Mouse (Mus musculus): Measurements from ENCODE around the gene Rdh1.
A peak's percentile ranks its signal among the peaks of the same experiment; 100 is the strongest.

DNA sequence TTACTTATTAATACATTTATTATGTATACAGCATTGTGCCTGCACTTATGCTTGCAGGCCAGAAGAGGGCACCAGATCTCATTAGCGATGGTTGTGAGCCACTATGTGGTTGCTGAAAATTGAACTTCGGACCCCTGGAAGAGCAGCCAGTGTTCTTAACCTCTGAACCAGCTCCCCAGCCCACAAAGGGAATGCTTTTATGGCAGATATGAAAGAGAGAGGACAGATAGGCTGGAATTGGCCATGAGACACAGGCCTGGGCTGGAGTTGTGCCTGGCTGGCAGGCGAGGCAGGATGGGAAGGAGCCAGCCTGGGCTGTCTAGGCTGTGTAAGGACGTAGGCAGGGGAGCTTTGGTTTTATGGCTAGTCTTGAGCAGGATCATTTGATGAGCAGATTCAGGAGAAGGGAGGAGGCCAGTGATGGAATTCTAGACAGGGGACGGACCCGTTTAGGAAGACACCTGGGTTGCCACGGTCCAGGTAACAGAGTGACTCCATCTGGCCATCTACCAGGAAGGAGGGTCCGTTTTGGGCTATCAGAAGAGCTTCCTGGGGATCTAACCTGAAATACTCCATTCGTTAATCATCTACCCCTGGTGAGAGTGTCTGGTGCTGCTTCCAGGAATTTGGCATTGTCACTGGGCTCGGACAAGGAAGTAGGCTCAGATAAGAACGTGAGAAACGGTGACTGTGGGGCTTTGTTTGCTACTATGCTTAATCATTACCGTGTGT is 21.2 kb upstream of the Rdh1 start:
- peak; percentile 45 for TF ChIP-seq CTCF (IDR thresholded peaks at IDR 0.05; ENCODE audit: insufficient read depth, low read length)
- no peak for TF ChIP-seq POLR2A (IDR thresholded peaks at IDR 0.05; ENCODE audit: borderline replicate concordance, extremely low read depth, low read depth, low read length)

Measured in lung, adult 2 months (tissue).